Mouse (Mus musculus) hematopoietic stem cell, adult 5-6 weeks (primary cell): ENCODE data around the gene Hint1. TPM values are rescaled to one million over a fixed set of nuclear protein-coding genes. Genes with fewer than 3 reads are reported as not detected.

Experiments used
- ATAC-seq, 2 experiments: fragments of 125-278 bp in 1 of 2; replicated peaks in 1 of 2; 2 replicates each; pipeline ENCODE4 v1.8.0; 2016 to 2017; ENCODE audit warnings: inconsistent platforms in 2 of 2, mild to moderate bottlenecking in 2 of 2, moderate number of reproducible peaks in 2 of 2, low read depth in 1 of 2, moderate TSS enrichment in 1 of 2; ENCODE audit not compliant: low FRiP score in 2 of 2, poor library complexity in 2 of 2, severe bottlenecking in 2 of 2, insufficient read depth in 1 of 2, low TSS enrichment in 1 of 2
- total RNA-seq: library from RNA; stranded (forward); fragments of 172-1452, 232-1000 nt; gene quantifications from 2 replicates; pipeline ENCODE4 v1.2.3, GENCODE M21; 2017

Hint1 gene
- total RNA-seq, 1 experiment from 2014 or later, result 302 TPM

DNA sequence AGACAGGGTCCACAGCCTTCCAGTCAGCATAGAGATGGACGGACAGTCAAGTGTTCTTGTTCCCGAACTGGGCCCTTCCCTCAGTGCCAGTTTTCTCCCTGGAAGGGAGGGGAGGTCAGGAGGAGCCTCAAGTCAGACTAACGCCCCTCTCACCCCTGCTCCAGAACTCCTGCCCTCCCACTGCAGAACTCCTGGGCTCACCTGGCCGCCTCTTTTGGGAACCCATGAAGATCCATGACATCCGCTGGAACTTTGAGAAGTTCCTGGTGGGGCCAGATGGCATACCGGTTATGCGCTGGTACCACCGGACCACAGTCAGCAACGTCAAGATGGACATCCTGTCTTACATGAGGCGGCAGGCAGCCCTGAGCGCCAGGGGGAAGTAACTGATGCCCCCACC, 43.1 kb downstream of the Hint1 start:
- ATAC-seq, result no peak

GRCm38 (mm10) chr11:54910081-54910665, 44.0 kb downstream of the Hint1 start:
- ATAC-seq, result no peak

GRCm38 (mm10) chr11:54911201-54911600, 45.0 kb downstream of the Hint1 start:
- no peak for ATAC-seq

DNA sequence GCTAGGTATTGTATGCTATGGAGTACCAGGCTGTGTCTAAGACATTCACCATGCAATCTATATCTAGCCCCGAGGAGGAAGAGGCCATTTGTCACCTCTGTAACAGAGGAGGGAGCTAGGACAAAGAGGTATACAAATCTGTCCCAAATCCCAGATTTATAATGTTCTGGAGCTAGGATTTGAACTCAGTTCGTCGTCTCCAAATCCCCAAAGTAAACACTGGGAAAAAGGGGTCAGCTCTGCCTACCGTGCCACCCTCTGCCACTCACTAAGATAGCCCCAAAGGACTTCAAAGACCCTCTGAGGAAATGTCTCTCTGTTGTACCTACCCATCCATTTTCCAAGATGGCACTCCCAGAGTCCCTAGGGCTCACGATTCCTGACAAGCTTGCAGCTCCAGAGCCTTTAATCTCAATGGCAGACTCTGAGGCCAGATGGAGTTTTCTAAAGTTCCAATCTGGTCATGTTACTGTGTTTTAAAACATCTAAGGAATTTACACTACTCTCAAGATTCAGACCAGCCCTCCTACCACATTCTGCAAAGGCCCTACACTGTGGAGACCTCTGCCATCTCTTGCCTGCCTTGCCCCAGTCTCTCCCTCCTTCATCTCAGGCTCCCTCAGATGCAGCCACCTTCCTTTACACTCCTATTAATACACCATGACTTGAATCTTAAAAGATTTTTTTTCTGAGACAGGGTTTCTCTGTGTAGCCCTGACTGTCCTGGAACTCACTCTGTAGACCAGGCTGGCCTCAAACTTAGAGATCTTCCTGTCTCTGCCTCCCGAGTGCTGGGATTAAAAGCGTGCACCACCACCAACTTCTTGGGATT, 45.7 kb downstream of the Hint1 start:
- no peak for ATAC-seq

DNA sequence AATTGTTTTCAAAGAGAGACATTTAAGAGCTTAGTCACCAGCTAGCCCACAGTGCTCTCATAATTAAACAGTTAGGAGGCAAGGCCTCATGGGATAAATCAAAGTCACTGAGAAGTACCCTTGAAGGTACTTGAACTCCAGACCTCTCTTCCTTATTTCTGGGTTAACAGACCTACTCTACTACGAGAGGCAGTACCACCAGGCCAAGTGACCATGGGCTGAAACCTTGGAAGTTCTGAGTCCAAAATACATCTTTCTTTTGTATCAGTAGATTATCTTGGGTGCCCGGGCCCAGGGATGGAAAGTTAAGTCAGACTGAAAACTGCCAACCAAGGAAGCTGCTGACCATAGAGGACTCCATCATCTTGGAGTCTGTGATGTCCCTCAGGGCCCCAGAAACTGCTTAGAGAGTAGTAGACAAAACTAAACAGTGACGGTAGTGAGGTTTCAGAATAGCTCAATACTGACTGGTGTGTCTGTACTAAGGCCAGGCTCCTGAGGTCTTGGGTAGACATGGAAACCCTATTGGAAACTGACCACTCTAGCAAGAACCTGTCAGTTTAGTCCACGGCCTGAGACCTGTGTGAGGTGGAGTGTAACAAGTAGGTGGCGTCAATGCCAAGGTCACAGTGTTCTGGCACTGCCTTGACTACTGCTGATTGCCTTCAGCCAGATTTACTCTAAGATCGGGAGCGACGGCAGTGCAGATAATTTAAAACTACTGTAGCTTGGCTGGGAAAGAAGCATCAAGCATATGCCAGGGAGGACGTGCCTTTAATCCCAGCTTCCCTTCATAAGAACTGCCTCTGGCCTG, 46.5 kb downstream of the Hint1 start:
- ATAC-seq, result no peak

- no peak for ATAC-seq
These were observed 47.7 kb downstream of the Hint1 start for GRCm38 (mm10) chr11:54913841-54914240.

GRCm38 (mm10) chr11:54917461-54917860, 51.3 kb downstream of the Hint1 start:
- no peak for ATAC-seq

DNA sequence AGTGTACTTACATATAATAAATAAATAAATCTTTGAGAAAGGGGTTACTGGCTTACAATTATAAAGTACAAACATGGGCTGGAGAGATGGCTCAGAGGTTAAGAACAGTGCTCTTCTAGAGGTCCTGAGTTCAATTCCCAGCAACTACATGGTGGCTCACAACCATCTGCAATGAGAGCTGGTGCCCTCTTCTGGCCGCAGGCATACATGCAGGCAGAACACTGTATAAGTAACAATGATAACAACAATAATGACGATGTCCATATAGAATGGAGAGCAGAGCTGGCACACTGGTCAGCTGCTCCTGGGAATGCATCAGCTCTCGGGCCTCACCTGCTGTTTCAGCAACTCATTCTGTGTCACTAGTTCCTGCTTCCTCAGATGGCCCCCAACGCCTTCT, 52.1 kb downstream of the Hint1 start:
- no peak for ATAC-seq

Other genes starting within 250 kb of the Hint1 start
- 94.8 and 117 TPM in 2 replicates for gene Cdc42se2, start 78.7 kb upstream of the Hint1 start, total RNA-seq
- 2.5 and 3.1 TPM in 2 replicates for gene Lyrm7, start 5.5 kb upstream of the Hint1 start, total RNA-seq
- 0.19 TPM in 1 of 2 replicates, not detected in the other for gene Gpx3, start 36.1 kb downstream of the Hint1 start, total RNA-seq
- 26.6 and 44.4 TPM in 2 replicates for gene Tnip1, start 96.5 kb downstream of the Hint1 start, total RNA-seq
- gene Anxa6, start 167.1 kb downstream of the Hint1 start, total RNA-seq, result 62.0 and 69.8 TPM in 2 replicates
- 47.6 and 48.7 TPM in 2 replicates for gene Ccdc69, start 211.7 kb downstream of the Hint1 start, total RNA-seq
- 70.1 and 79.8 TPM in 2 replicates for gene Gm2a, start 231.7 kb downstream of the Hint1 start, total RNA-seq